Mouse (Mus musculus): ENCODE results near the gene Tmem107.
"Not testable (repeated sequence)": the region's sequence is repeated elsewhere in the genome, so short reads cannot be mapped to it uniquely, and the experiment has no call there.

Tmem107 gene

GRCm38 (mm10) chr11:69092386-69092751, 21.8 kb downstream of the Tmem107 start:
- DNase-seq (ENCODE audit: low spot score in 2 of 2): peak; percentile 83 to 89

DNA sequence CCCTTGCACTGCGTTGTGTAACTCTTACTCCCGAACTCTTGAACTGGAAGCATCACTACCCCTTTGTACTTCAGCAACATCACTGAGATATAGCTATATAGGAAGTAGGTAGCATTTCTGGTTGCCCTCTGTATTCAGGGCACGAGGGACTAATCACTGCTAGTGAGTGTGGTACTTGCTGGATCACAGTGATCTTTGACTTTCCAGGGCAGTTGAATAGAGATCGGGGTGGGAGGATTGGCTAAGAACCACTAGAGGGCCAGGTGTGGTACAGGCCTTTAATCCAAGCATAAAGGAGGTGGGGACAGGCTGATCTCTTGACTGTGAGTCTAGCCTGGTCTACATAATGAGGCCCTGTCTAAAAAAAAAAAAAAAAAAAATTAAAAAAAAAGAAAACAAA, 22.3 kb downstream of the Tmem107 start:
- no peak for DNase-seq (ENCODE audit: low spot score in 2 of 2)

GRCm38 (mm10) chr11:69093856-69094255, 23.2 kb downstream of the Tmem107 start:
- DNase-seq (ENCODE audit: low spot score in 2 of 2): not testable (repeated sequence)

DNA sequence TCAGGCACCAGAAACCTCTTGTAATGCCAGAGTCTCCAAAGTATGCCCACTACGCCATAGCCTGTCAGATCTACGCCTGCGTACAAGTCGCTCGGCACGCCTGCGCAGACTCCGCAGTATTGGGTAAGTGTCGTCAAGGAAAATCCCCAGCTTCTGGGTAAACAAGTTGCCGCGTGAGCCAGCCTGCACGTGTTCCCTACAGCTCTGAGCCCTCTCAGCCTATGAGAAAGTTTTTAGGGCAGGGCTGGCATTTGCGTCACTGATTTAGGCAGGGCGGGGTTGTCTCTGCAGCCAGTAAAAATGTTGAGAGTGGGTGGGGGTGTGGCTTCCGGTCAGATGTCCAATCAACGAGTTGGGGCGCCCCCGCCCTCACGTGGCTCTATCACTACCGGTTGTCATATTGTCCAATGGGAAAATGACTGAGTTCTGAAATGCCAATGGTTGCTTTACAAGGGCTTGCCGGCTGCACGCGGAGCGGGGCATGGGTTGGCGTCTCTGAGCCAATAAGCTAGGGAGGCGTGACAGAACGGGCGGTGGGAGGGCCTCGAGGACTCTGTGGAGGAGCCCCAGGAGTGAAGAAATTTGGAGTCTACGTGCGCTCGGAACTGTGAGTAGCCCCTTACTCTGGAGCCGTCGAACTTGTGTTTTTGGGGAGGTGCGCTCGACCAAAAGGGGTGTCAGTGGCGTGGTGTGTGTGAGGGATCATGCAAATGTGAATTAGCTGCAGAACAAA, 24.3 kb downstream of the Tmem107 start, which contains the start of gene Per1:
Gene Per1, plus strand, starts transcription at position 521 of the 733 bp plus-strand sequence.
- peak; percentile 99 to 100 for DNase-seq (ENCODE audit: low spot score in 2 of 2)

GRCm38 (mm10) chr11:69095511-69096231, 25.1 kb downstream of the Tmem107 start:
- peak in 1 of 2 experiments; percentile 57 for DNase-seq (ENCODE audit: low spot score in 2 of 2)

DNA sequence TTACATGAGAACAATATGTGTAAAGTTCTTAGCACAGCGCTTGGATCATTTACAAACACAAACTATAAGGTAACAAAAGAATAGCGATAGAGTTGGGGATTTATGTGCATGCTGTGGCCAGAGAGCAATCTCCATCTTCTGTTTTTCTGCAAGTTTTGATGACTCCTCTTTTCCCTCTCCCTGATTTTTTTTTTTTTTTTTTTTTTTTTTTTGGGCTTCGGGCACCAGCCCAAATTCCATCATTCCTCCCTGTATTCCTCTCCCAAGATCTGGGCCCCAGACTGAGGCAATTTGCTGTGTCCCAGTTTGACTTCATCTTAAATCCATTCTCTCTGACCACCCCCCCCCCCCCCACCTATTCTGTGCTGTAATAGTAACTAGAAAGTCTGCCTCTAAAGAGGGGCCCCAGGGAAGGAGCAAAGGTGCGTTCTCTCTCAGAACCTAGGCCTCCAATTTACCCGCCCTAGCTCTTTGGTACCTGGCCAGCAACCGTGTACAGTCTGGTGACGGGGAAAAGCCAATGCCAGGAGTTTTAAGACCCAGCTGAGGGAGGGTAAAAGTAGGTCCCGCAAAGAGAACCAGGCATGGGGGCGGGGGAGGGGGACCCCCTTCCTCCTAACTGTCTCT, 25.9 kb downstream of the Tmem107 start:
- no peak for DNase-seq (ENCODE audit: low spot score in 2 of 2)

DNA sequence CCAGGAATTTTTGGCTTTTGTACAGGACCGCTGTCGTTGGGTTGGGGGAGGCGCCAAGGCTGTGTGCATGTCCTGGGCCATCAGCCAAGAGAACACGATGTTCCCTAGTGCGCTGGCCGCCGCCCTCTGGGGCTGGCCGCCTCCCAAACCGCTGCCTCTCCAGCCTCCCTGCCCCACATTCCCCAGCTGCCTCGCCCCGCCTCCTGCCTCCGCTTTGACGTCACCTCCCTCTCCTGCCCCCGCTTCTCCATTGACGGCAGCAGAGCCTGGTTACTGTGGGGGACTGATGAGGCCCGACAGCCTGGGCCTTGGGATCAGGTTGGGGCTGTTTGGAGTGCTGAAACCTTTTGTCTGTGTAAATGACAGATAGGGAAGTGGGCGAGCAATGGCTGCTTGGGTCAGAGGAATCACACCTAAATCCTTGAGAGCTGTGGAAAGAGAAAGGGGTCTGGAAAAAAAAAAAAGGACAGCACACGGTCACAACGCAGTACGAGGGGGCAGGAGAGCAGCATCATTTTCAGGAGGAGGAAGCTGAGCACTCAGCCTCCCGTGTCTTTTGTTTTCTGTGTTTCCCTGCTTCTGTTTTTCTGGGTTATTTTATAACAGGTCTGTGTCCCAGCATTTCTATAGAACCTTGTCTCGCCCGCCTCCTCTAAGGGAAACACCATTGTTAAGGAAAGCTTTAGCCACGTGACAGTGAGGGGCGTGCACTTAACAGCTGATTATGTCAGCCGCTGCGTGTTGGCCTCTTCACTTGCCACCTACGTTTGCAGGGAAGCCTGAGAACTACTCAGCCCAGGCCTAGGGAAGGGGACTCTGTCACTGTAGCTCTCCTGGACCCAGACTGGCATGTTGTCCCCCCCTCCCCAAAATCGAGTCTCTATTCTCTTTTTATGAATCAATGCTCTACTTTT, 26.6 kb downstream of the Tmem107 start:
- DNase-seq (ENCODE audit: low spot score in 2 of 2): peak; percentile 99

DNA sequence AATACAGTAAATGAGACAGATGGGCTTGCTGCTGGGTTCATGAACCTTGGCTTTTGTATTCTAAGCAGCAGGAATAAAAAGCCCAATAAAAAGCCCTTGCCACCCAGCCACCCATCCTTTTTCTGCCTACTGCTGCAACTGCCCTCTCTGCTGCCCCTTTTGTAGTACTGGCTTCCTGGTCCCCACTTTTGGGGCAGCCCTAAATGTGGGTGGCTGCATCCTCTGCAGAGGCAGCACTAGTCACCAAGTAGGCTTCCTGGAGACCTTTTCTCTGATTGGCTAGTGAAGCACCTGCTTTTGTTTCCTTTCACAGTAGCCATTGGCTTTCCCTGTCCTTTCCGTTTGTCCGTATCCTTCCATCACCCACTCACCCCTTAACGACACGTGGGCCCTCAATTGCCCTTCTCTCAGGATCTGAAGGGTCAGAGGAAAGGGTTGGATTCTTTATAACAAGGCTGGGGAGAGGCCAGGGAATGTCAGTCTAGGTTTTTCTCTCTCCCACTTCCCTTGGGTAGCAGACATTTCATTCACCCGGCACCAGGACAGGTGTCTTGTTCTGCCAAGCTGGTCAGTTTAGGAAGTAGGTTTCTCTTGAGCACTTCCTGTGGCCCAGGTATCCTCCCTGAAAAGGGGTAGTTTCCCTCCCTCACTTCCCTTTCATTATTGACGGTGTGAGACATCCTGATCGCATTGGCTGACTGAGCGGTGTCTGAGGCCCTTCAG, 27.6 kb downstream of the Tmem107 start:
- no peak for DNase-seq (ENCODE audit: low spot score in 2 of 2)

GRCm38 (mm10) chr11:69098762-69099091, 28.1 kb downstream of the Tmem107 start:
- DNase-seq (ENCODE audit: low spot score in 2 of 2): peak; percentile 96 to 98

GRCm38 (mm10) chr11:69099177-69099914, 28.7 kb downstream of the Tmem107 start:
- DNase-seq (ENCODE audit: low spot score in 2 of 2): peak; percentile 71 to 87

GRCm38 (mm10) chr11:69099915-69100345, 29.3 kb downstream of the Tmem107 start:
- DNase-seq (ENCODE audit: low spot score in 2 of 2): peak; percentile 86 to 92

DNA sequence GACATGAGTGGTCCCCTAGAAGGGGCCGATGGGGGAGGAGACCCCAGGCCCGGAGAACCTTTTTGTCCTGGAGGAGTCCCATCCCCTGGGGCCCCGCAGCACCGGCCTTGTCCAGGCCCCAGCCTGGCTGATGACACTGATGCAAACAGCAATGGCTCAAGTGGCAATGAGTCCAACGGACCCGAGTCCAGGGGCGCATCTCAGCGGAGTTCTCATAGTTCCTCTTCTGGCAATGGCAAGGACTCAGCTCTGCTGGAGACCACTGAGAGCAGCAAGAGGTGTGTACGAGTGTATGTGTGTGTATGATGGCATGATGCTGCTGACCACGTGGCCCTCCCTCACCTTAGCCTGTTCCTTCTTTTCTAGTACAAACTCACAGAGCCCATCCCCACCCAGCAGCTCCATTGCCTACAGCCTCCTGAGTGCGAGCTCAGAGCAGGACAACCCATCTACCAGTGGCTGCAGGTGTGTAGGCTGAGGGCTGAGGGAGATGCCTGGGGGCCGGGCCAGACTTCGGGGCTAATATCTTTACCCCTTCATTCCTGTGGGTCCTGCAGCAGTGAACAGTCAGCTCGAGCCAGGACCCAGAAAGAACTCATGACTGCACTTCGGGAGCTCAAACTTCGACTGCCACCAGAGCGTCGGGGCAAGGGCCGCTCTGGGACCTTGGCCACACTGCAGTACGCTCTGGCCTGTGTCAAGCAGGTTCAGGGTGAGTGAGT, 30.2 kb downstream of the Tmem107 start:
- no peak for DNase-seq (ENCODE audit: low spot score in 2 of 2)

DNA sequence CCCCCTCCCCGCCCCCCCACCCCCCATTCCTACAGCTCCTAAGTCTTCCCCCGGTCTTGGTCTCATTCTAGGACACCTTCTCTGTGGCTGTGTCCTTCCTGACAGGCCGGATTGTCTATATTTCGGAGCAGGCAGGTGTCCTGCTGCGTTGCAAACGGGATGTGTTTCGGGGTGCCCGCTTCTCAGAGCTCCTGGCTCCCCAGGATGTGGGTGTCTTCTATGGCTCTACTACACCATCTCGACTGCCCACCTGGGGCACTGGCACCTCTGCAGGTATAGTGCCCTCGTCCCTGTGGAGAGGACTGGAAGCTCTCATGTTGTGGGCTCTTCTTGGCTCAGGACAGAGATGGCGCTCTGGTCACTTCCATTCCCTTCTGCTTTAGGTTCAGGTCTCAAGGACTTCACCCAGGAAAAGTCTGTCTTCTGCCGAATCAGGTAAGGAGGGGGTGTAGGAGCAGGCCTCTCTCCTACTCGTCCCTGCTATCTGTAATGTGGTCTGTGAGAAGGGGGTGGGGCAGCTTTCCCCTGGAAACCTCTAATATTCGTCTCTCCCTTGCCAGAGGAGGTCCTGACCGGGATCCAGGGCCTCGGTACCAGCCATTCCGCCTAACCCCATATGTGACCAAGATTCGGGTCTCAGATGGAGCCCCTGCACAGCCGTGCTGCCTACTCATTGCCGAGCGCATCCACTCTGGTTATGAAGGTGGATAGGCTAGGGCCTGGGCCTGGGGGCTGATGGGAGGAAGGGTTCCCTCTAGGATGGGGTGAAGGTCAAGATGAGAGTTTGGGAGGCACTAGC, 31.2 kb downstream of the Tmem107 start:
- DNase-seq (ENCODE audit: low spot score in 2 of 2): no peak

GRCm38 (mm10) chr11:69102403-69102725, 31.8 kb downstream of the Tmem107 start:
- no peak for DNase-seq (ENCODE audit: low spot score in 2 of 2)

DNA sequence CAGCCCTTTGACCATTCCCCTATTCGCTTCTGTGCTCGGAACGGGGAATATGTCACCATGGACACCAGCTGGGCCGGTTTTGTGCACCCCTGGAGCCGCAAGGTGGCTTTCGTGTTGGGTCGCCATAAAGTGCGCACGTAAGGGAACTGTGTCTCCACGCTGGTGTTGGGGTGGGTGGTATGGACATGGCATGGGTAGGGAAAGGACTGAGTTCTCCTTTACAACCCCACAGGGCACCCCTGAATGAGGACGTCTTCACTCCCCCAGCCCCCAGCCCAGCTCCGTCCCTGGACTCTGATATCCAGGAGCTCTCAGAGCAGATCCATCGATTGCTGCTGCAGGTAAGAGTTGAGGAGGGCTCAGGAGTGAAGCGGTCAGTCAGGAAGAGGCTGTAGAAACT, 32.5 kb downstream of the Tmem107 start:
- DNase-seq (ENCODE audit: low spot score in 2 of 2): no peak

DNA sequence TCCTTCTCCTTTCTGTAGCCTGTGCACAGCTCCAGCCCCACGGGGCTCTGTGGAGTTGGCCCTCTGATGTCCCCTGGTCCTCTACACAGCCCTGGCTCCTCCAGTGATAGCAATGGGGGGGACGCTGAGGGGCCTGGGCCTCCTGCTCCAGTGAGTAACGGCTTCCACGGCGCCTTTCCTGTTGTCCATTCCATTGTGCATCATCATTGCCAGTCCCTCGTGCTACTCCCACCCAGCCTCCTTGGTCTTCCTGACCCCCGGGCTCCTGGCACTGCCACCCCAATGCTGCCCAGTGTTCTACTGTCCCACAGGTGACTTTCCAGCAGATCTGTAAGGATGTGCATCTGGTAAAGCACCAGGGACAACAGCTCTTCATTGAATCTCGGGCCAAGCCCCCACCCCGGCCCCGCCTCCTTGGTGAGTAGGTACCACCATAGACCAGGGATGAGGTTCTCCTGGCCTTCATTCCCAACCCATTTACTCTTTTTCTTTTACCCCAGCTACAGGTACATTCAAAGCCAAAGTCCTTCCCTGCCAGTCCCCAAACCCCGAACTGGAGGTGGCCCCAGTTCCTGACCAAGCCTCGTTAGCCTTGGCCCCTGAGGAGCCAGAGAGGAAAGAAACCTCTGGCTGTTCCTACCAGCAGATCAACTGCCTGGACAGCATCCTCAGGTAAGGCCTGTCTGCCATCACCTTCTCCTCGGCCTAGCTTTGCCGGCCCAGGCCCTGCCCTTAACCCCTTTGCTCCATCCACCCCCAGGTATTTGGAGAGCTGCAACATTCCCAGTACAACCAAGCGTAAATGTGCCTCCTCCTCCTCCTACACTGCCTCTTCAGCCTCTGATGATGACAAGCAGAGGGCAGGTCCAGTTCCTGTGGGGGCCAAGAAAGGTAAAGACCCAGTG, 33.2 kb downstream of the Tmem107 start:
- DNase-seq (ENCODE audit: low spot score in 2 of 2): no peak

DNA sequence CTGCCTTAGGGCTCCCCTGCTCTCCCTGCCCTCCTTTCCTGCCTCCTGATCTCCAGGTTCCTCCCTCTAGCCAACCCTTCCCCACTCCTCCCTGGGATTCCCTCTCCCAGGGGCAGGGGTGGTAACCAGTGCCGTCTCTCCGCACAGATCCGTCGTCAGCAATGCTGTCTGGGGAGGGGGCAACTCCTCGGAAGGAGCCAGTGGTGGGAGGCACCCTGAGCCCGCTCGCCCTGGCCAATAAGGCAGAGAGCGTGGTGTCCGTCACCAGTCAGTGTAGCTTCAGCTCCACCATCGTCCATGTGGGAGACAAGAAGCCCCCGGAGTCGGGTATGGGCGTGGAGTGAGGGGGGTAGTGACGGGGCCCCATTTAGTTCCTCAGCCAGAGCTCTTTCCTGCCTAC, 33.9 kb downstream of the Tmem107 start:
- no peak for DNase-seq (ENCODE audit: low spot score in 2 of 2)

GRCm38 (mm10) chr11:69105227-69105626, 34.6 kb downstream of the Tmem107 start:
- DNase-seq (ENCODE audit: low spot score in 2 of 2): no peak

All from urinary bladder, postnatal 36 days (tissue).